Mouse (Mus musculus): ENCODE measurements at regions not wholly inside any gene's neighbourhood (a gene's known extent, or its start where the extent isn't known, plus 50 kb on each side); places are given as distances from the start of the nearest gene placed in this dataset.
A peak's percentile ranks its signal among the peaks of the same experiment; 100 is the strongest.

GRCm38 (mm10) chr16:58354551-58354950 lies 53.7 kb upstream of the Dcbld2 start:
- peak in 1 of 2 experiments; percentile 20 for DNase-seq (ENCODE audit: low spot score in 2 of 2)
